Mouse (Mus musculus) cerebellum, adult 2 months (tissue): Measurements from ENCODE around the gene Eif4e3. TPM values are rescaled to one million over a fixed set of nuclear protein-coding genes. Genes with fewer than 3 reads are reported as not detected.
A peak's percentile ranks its signal among the peaks of the same experiment; 100 is the strongest.

Experiments used
- DNase-seq, 2 experiments: peaks; one replicate each; pipeline ENCODE4 v3.0.0; 2021
- H3K27ac ChIP-seq: fragments of 200-500 bp; 2 replicates; pipeline ENCODE4 v1.5.1; 2012; ENCODE audit warnings: low read length, control low read depth, inconsistent platforms; ENCODE audit not compliant: insufficient read depth
- H3K27me3 ChIP-seq: fragments of 200-500 bp; 2 replicates; pipeline ENCODE4 v1.6.1; 2012; ENCODE audit warnings: inconsistent platforms, mild to moderate bottlenecking, low read length, moderate library complexity; ENCODE audit not compliant: control insufficient read depth, insufficient read depth
- H3K4me1 ChIP-seq: fragments of 200-500 bp; 2 replicates; pipeline ENCODE4 v1.6.1; 2011; ENCODE audit warnings: low read length; ENCODE audit not compliant: control insufficient read depth, insufficient read depth
- H3K4me3 ChIP-seq: fragments of 200-500 bp; replicated peaks from 2 replicates; pipeline ENCODE3; 2011; ENCODE audit warnings: mild to moderate bottlenecking, low read depth, low read length, control low read depth; ENCODE audit not compliant: insufficient read depth
- CTCF ChIP-seq: fragments of 200-500 bp; IDR thresholded peaks from 2 replicates; pipeline ENCODE4 v1.5.1; 2011; ENCODE audit warnings: low read depth, mild to moderate bottlenecking, control low read depth, low read length, moderate library complexity, borderline replicate concordance; ENCODE audit not compliant: insufficient read depth
- POLR2A ChIP-seq: fragments of 200-500 bp; IDR thresholded peaks from 2 replicates; pipeline ENCODE4 v1.6.1; 2011; ENCODE audit warnings: low read length, control low read depth, borderline replicate concordance; ENCODE audit not compliant: insufficient read depth
- WGBS: fragments of 180-500 bp; shearing (Covaris S2); methylation state at CpG from one replicate; pipeline ENCODE4 v1.1.7; 2018; 5-methylcytosine and 5-hydroxymethylcytosine counted together
- polyA plus RNA-seq: library from polyadenylated mRNA; depleted of rRNA; stranded (reverse); fragments of >200 nt; gene quantifications from 2 replicates; pipeline ENCODE4 v1.2.3, GENCODE M21; 2012

Eif4e3 gene
- polyA plus RNA-seq, 1 experiment = 16.0 TPM

DNA sequence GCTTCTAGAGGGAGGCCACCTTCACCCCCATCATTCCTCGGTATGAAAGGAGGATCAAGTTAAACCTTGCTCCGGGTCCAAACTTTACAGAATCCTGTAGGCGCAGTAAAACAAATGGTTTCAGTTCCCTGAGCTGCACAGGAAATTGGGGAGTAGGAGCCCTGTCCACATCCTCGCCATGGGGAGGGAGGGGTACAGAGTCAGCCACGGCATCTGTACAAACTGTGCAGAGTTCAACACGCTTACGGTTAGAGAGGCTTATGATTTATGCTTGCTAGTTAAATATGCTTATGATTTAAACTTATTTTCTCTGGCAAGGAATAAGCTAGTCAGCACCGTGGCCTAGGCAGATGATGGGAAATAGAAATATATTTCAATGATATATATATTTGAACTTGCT, 47.1 kb downstream of the Eif4e3 start:
- no peak for DNase-seq
- TF ChIP-seq POLR2A (no peak), CTCF (no peak)
- H3K4me1 ChIP-seq = no peaks in the 10 kb centered on the region
- WGBS = 90% methylated on average over 8 of the region's 8 CpGs
- no peaks in the 10 kb centered on the region for H3K27me3 ChIP-seq
- no peak overlapping the region for H3K4me3 ChIP-seq
- no peak overlapping the region for H3K27ac ChIP-seq

DNA sequence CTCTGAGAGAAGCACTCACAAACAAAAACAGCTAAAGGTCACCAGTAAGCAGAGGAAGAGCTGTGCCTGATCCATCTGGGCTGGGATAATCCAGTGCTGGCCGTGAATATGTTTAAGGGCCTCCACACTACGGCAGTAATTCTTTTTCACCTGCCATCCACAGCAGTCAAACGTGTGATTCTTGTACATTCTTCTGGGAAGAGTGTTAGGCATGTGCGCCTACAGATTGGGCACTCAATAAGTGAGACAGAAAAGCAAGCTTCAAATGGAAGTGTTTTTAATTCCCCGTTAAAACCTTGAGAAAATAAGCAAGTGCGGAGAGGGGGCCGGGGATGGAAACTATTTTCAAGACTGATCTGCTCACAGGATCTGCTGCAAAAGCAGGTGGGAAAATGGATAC, 48.7 kb downstream of the Eif4e3 start:
- Histone ChIP-seq H3K27me3 (no peaks in the 10 kb centered on the region), H3K4me3 (no peak overlapping the region), H3K27ac (no peak overlapping the region), H3K4me1 (no peaks in the 10 kb centered on the region)
- 84% methylated on average over 7 of the region's 7 CpGs for whole genome bisulfite sequencing
- DNase-seq = no peak
- TF ChIP-seq CTCF = no peak
- TF ChIP-seq POLR2A = no peak

DNA sequence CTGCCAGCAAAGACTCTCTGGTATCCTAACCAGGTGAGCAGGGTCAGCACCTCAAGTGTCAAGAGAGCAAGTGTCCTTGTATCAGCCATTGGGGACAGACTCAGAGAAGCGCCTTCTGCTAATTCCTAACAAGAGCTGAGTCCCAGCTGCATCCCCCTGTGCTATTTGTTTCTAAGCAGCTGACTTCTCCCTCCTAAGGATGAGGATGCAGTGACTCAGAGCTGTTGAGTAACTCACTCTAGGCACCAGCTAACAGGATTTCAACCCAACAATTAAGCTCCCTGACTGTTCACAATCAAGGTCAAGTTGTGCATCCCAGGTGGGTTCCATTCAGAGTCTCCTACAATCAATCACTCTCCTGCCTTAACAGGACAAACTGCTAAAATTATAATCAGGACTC, 49.2 kb downstream of the Eif4e3 start:
- no peak overlapping the region for H3K27ac ChIP-seq
- no peak overlapping the region for H3K4me3 ChIP-seq
- DNase-seq = no peak
- no peak for TF ChIP-seq POLR2A
- no peak for TF ChIP-seq CTCF
- H3K27me3 ChIP-seq = no peaks in the 10 kb centered on the region
- WGBS = 96% methylated on average over 1 of the region's 1 CpGs
- H3K4me1 ChIP-seq = no peaks in the 10 kb centered on the region

DNA sequence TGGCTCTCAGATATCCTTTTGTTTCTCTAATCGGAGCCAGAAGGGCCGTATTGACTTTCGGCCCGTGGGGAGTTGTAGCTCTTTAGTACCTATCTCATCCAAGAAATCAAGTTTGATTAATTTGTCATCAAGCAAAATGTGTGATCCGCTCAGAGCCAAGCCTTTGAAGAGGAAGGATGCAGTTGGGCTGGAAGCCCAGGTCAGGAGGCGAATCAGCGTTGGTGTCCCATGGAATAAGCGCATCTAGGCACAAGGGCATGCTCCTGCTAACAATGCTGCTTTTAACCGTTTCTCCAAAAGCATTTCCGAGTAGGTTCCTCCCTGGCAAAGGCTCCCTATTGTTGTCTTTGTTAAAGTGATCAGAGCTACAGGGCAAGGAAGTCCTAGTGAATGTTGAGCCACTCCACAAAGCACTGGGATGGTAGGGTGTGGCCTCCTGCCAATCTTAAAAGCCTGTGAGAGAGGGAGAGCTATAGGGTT, 51.3 kb downstream of the Eif4e3 start:
- H3K27ac ChIP-seq = no peak overlapping the region
- H3K27me3 ChIP-seq = no peaks in the 10 kb centered on the region
- DNase-seq = no peak
- H3K4me3 ChIP-seq = no peak overlapping the region
- 50% methylated on average over 10 of the region's 10 CpGs for WGBS
- H3K4me1 ChIP-seq = no peaks in the 10 kb centered on the region
- TF ChIP-seq CTCF (no peak), POLR2A (no peak)

DNA sequence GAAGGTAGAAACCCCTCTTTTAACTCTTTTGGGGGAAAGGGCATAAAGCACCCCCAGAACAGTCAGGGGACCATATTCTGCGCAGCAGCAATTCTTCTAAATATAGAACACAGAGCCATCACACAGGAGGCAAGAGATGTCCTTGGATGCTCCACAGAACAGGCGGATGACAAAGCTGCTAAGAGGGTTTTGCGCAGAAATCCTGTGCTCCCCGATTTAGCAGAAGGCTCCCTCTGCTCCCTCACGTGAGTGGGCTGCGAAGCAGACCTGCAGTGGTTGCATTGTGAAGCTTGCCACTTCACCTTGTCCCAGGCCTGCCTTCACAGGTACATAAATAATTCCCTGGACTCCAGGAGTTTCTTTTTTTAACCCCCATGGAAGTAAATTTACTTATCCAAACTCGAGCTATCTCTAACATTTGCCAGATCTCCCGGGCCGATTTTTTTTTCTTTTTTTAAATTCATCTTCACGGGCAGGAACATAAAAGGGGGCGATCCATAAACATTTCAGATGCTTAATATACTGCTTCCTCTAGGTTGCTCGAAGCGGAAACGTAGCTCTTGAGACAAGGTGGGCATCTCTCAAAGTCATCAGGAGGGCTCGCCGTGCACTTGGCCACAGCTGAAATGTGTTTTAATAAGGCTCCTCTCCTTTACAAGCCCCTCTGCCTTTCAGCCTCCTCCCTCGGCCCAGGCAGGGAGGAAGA, 51.9 kb downstream of the Eif4e3 start:
- no peak for DNase-seq
- no peak overlapping the region for H3K4me3 ChIP-seq
- WGBS = 72% methylated on average over 17 of the region's 17 CpGs

DNA sequence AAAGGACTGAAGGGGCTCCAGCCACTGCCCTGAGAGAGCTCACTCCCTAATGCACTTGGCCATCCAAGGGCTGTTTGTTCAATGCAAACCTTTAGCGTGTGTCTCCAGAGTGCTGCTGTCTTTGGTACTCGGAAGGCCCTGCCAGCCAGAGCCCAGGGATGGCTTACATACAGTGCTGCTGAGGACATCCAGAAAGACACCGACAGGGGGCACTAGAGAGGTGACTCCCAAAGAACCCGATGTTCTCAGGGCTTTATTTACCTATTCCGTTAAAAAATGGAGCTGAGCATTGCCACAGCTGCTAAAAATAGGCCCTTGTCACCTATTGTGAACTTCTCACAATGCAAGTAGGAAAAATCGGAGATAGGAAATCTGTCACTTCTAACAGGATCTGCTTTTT, 54.7 kb downstream of the Eif4e3 start:
- no peak for TF ChIP-seq POLR2A
- 0 out of 2 replicates have a peak, but pooled peaks have one; percentile 31 for TF ChIP-seq CTCF
- no peak overlapping the region for H3K27ac ChIP-seq
- no peaks in the 10 kb centered on the region for H3K4me1 ChIP-seq
- no peak overlapping the region for H3K4me3 ChIP-seq
- WGBS = 70% methylated on average over 6 of the region's 6 CpGs
- DNase-seq = no peak
- no peaks in the 10 kb centered on the region for H3K27me3 ChIP-seq

More for the DNA sequence above, 51.9 kb downstream of the Eif4e3 start:
- H3K27me3 ChIP-seq = no peaks in the 10 kb centered on the region
- TF ChIP-seq CTCF (no peak), POLR2A (no peak)
- H3K4me1 ChIP-seq = no peaks in the 10 kb centered on the region
- H3K27ac ChIP-seq = no peak overlapping the region

DNA sequence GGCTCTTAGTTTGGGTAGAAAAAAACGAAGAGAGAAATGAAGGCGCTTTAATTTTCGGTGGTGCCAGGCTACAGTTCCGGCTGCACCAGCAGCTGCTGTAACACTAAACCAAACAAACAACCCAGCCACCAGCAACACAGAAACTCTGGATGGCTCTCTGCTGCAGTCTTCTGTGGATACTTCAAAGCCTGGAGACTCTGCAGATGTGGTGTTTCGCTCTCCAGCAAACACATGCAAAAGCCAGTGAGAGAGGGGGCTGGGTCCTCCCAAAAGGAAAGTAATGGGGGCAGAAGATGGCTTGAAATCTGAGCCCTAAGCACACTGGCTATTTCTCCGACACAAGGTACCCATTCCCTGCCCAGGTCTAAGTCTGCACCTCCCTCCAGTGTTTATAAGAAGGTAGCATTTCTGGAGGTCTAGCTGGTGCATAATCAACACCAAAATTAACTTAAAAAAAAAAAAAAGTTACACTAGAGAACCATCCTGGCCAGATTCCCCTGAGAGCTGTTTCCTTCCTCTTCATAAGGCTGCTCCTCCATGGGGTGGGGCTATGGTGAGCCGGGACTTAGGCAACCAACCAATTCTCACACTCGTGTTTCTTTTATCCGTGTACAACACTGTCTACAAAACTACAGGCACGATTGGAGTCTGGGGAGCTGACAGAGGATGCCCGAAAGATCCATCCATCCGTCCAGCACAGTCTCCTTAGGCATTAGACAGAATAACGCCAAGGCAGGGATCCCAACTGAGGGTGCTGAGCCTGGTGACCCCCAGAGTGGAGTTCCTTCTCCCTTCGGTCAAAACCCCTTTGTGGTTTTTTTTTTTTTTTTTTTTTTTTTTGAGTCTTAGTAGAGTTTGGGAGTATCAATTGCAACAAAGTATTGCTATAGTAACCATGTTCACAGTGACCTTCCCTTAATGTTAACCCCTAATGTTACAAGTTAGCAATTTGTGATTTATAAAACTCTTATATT, 55.8 kb downstream of the Eif4e3 start:
- Histone ChIP-seq H3K27ac (no peak overlapping the region), H3K4me3 (no peak overlapping the region), H3K4me1 (no peaks in the 10 kb centered on the region), H3K27me3 (no peaks in the 10 kb centered on the region)
- no peak for DNase-seq
- WGBS = 74% methylated on average over 14 of the region's 14 CpGs
- TF ChIP-seq CTCF (no peak), POLR2A (no peak)
